14 mouse cellular contexts compared by ENCODE assay signal in the genomic region with DNA sequence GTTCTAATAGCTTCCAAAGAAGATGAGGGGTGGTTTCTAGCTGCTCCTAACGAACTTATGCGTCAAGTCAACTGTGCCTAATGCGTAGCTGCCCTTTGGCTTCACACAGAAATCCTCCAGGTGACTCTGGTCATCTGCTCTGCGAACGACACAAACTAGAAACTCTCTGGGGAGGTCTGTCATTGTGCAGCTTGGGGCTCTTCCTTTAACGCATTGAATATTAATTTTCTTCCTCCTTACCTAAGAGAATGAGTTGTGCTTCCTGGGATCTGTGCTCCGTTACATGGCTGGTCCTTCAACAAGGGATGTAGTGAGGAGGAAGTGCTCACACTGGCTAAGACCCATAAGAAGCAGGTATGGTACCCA.
"Had no signal": no experiment of that assay in that cellular context is flagged by ENCODE, and none has a peak within 500 bp of the region (broad histone marks: within the 10 kb centered on the region; RNA-seq: fewer than 3 reads in every experiment).

No protein-coding gene starts in this region.

- H3K27me3 ChIP-seq: hindbrain, embryonic 12.5 days; limb, embryonic 15.5 days; liver, embryonic 13.5 days; neural tube, embryonic 15.5 days had no signal

- H3K9me3 ChIP-seq: hindbrain, embryonic 12.5 days; limb, embryonic 15.5 days; liver, embryonic 13.5 days; neural tube, embryonic 15.5 days had no signal

- H3K27ac ChIP-seq: hindbrain, embryonic 12.5 days; layer of hippocampus, adult 2 months; limb, embryonic 15.5 days; neural tube, embryonic 15.5 days had no signal

- H3K36me3 ChIP-seq: hindbrain, embryonic 12.5 days; limb, embryonic 15.5 days; liver, embryonic 13.5 days; neural tube, embryonic 15.5 days had no signal

- H3K4me2 ChIP-seq: hindbrain, embryonic 12.5 days; limb, embryonic 15.5 days; liver, embryonic 13.5 days; neural tube, embryonic 15.5 days had no signal

- DNase-seq: kidney, adult 18-20 months; left cerebral cortex, postnatal 4 days; liver, embryonic 13.5 days; lung, adult 2 months; midbrain, embryonic 14.5 days; thymus, adult 18-20 months; thymus, postnatal 14 days had no signal

- H3K9ac ChIP-seq: hindbrain, embryonic 12.5 days; limb, embryonic 15.5 days; liver, embryonic 13.5 days; neural tube, embryonic 15.5 days had no signal

- H3K4me3 ChIP-seq: hindbrain, embryonic 12.5 days; layer of hippocampus, adult 2 months; limb, embryonic 15.5 days; liver, embryonic 13.5 days; myocyte; neural tube, embryonic 15.5 days had no signal

- ATAC-seq: hindbrain, embryonic 16.5 days; inflammation-experienced regulatory T-cells, adult 6 months had no signal
